Mouse (Mus musculus) kidney, embryonic 14.5 days (tissue): ENCODE data around the gene Taf3. TPM values are rescaled to one million over a fixed set of nuclear protein-coding genes. Genes with fewer than 3 reads are reported as not detected.
A peak's percentile ranks its signal among the peaks of the same experiment; 100 is the strongest.

Experiments
- ATAC-seq: fragments of 200-750 bp; cut with Nextera tagmentation; 2 replicates; pipeline ENCODE4 v1.8.0; 2017; ENCODE audit warnings: moderate number of reproducible peaks, mild to moderate bottlenecking, moderate TSS enrichment, moderate library complexity; ENCODE audit not compliant: low FRiP score, low TSS enrichment
- H3K27ac ChIP-seq: fragments of 300-500 bp; sonication (generic); 2 replicates; pipeline ENCODE4 v1.5.1; 2014; ENCODE audit warnings: low read depth, mild to moderate bottlenecking, low read length, moderate library complexity, mixed read lengths
- H3K27me3 ChIP-seq: fragments of 300-500 bp; sonication (generic); 2 replicates; pipeline ENCODE4 v1.6.1; 2014; ENCODE audit warnings: mild to moderate bottlenecking, low read length; ENCODE audit not compliant: control insufficient read depth, insufficient read depth
- H3K36me3 ChIP-seq: fragments of 300-500 bp; sonication (generic); 2 replicates; pipeline ENCODE4 v1.6.1; 2014; ENCODE audit warnings: low read length, mixed read lengths; ENCODE audit not compliant: control insufficient read depth, insufficient read depth
- H3K4me1 ChIP-seq: fragments of 300-500 bp; sonication (generic); 2 replicates; pipeline ENCODE4 v1.6.1; 2014; ENCODE audit warnings: low read length, mixed read lengths; ENCODE audit not compliant: control insufficient read depth, insufficient read depth
- H3K4me2 ChIP-seq: fragments of 300-500 bp; sonication (generic); replicated peaks from 2 replicates; pipeline ENCODE4 v1.6.1; 2014; ENCODE audit warnings: low read depth, mild to moderate bottlenecking, low read length
- H3K4me3 ChIP-seq: fragments of 300-500 bp; sonication (generic); 2 replicates; pipeline ENCODE4 v1.5.1; 2014; ENCODE audit warnings: mild to moderate bottlenecking, low read length
- H3K9ac ChIP-seq: fragments of 300-500 bp; sonication (generic); 2 replicates; pipeline ENCODE4 v1.6.1; 2014; ENCODE audit warnings: low read depth, mild to moderate bottlenecking, low read length, moderate library complexity
- H3K9me3 ChIP-seq: fragments of 300-500 bp; sonication (generic); 2 replicates; pipeline ENCODE4 v1.6.1; 2016; ENCODE audit warnings: low read length; ENCODE audit not compliant: control insufficient read depth
- WGBS: fragments of 180-500 bp; shearing (Covaris S2); extraction: QIAGEN DNeasy Blood & Tissue Kit; methylation state at CpG from one replicate; pipeline ENCODE4 v1.1.7; 2014; 5-methylcytosine and 5-hydroxymethylcytosine counted together
- polyA plus RNA-seq: library from polyadenylated mRNA; unstranded; fragments of >200 nt; fragmentation: Nextera tagmentation; extraction: Ambion mirVana; gene quantifications from 2 replicates; pipeline ENCODE4 v1.2.1, GENCODE M21; 2014

Taf3 gene
- polyA plus RNA-seq, 1 experiment from 2014 or later, result 18.5 TPM

- Histone ChIP-seq H3K27ac (no peak overlapping the region), H3K4me3 (no peak overlapping the region), H3K9ac (no peak overlapping the region), H3K4me2 (no peak overlapping the region), H3K36me3 (no peaks in the 10 kb centered on the region), H3K9me3 (no peaks in the 10 kb centered on the region), H3K27me3 (no peaks in the 10 kb centered on the region), H3K4me1 (peaks cover 8% of the 10 kb centered on the region; the same call in 1 of the 2 replicates)
- 81% methylated on average over 7 of the region's 7 CpGs for WGBS
- ATAC-seq, result no peak
Measured at GRCm38 (mm10) chr2:10029755-10030154, 18.6 kb downstream of the Taf3 start.

DNA sequence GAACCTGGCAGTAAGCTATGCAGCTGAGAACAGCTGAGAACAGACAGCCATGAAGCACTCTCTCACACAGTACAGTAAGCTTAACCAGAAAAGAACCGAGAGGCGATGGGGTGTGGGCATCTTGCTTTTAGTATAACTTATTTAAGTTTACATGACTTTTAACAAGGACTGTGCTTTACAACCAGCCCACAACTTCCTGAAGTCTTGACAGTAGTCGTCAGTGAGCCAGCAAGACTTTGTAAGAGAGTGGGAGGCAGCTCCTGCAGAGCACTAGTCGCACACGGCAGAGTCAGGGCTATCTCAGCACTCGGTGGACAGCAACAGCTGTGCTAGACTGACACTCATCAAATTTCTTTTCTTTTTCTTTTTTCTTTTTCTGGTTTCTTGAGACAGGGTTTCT is 24.1 kb downstream of the Taf3 start:
- Histone ChIP-seq H3K27me3 (no peaks in the 10 kb centered on the region), H3K9me3 (no peaks in the 10 kb centered on the region), H3K4me3 (no peak overlapping the region), H3K9ac (no peak overlapping the region), H3K27ac (no peak overlapping the region), H3K4me2 (no peak overlapping the region), H3K4me1 (no peaks in the 10 kb centered on the region), H3K36me3 (no peaks in the 10 kb centered on the region)
- no peak for ATAC-seq
- WGBS, result 82% methylated on average over 6 of the region's 6 CpGs

GRCm38 (mm10) chr2:10021296-10021695 is 27.1 kb downstream of the Taf3 start:
- Histone ChIP-seq H3K4me3 (no peak overlapping the region), H3K36me3 (no peaks in the 10 kb centered on the region), H3K9ac (no peak overlapping the region), H3K27me3 (no peaks in the 10 kb centered on the region), H3K4me1 (no peaks in the 10 kb centered on the region), H3K9me3 (no peaks in the 10 kb centered on the region), H3K27ac (no peak overlapping the region), H3K4me2 (no peak overlapping the region)
- WGBS, result 94% methylated on average over 11 of the region's 11 CpGs
- no peak for ATAC-seq

DNA sequence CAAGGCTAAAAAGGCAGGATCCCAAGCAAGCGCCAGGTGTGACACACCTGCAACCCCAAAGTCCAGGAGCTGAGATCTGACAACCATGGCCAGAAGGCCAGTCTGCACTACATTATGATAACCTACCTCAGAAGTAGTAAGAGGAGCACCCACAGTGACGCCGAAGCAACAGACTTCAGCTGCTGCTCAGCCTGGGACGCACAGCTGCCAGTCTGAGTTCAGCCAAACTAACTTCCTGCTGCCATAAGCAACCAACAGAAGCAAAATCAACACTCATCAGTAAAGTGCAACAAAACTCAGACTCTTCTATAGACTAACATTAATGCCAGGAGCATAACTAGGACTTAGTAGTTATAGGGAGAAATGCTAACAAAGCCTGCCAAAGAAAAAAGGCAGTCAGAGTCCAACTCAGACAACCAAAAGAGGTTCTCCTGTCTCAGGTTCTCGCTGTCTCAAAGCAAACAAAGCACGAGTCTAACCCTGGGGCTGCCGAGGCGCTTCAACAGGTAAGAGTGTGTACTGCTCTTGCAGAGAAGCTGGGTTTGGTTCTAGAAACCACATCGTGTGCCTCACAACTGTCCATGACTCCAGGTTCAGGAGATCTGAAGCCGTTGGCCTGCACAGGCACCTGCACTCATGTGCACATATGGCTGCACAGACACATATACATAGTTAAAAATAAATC is 33.3 kb downstream of the Taf3 start:
- Histone ChIP-seq H3K27ac (no peak overlapping the region), H3K4me2 (no peak overlapping the region), H3K4me1 (no peaks in the 10 kb centered on the region), H3K9me3 (no peaks in the 10 kb centered on the region), H3K36me3 (no peaks in the 10 kb centered on the region), H3K4me3 (no peak overlapping the region), H3K27me3 (no peaks in the 10 kb centered on the region), H3K9ac (no peak overlapping the region)
- no peak for ATAC-seq
- 79% methylated on average over 10 of the region's 10 CpGs for WGBS

GRCm38 (mm10) chr2:10010263-10010909 is 38.0 kb downstream of the Taf3 start:
- WGBS, result 29% methylated on average over 7 of the region's 7 CpGs
- Histone ChIP-seq H3K9ac (no peak overlapping the region), H3K27me3 (no peaks in the 10 kb centered on the region), H3K9me3 (no peaks in the 10 kb centered on the region), H3K36me3 (no peaks in the 10 kb centered on the region), H3K4me2 (no peak overlapping the region), H3K27ac (no peak overlapping the region), H3K4me1 (0 out of 2 replicates have a peak, but pooled peaks cover 3% of the 10 kb centered on the region), H3K4me3 (no peak overlapping the region)
- ATAC-seq, result peak; percentile 24; the same call in 1 of the 2 replicates

DNA sequence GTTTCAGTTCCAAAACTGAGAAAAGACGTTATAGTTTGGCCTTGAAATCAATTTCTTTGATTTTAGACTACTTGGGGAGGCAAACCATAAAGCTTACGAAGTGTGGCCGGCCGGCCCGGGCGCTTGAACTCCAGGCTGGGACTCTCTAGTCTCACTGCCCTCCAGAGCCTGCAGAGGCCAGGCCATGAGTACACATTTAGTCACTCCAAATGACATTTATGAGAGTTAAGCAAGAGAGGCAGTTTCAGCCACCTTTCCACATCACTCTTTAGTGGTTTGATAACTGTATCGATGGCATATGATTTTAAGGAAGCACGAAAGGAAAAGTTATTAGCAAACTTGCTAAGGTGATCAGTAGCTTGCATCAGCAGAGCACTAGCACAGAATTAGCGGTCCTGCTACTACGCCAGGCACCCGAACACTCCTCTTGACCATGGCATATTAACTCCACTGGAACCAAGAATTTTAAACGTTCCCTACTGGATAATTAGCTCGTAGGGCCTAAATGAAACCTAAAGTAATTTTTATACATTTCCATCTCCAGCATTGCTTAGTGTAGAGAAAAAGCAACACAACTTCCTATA is 38.6 kb downstream of the Taf3 start:
- H3K9me3 ChIP-seq, result no peaks in the 10 kb centered on the region
- no peak overlapping the region for H3K4me3 ChIP-seq
- H3K4me2 ChIP-seq, result no peak overlapping the region
- 58% methylated on average over 13 of the region's 13 CpGs for WGBS
- H3K36me3 ChIP-seq, result no peaks in the 10 kb centered on the region
- no peak overlapping the region for H3K9ac ChIP-seq
- no peak for ATAC-seq
- H3K4me1 ChIP-seq, result 0 out of 2 replicates have a peak, but pooled peaks cover 3% of the 10 kb centered on the region
- H3K27me3 ChIP-seq, result no peaks in the 10 kb centered on the region
- no peak overlapping the region for H3K27ac ChIP-seq

DNA sequence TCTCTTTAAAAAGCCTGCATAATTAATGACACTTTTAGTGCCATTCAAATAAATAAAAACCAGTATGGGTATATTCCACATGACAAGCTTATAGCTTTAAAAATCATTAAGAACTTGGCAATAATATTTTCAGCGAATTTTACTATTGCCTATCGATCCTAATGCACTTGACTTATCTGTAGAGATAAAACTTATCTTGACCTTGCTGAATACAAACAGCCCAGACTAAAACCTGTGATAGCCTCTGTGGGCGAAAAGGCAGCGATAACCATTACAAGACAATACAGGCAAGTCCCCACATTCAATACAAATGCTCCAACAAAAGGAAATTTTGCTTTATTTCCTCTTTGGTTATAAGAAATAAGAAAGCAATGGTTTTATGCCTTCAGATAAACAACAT is 39.8 kb downstream of the Taf3 start:
- WGBS, result 72% methylated on average over 4 of the region's 4 CpGs
- Histone ChIP-seq H3K27me3 (no peaks in the 10 kb centered on the region), H3K36me3 (no peaks in the 10 kb centered on the region), H3K4me1 (0 out of 2 replicates have a peak, but pooled peaks cover 5% of the 10 kb centered on the region), H3K27ac (no peak overlapping the region; the same call in 1 of the 2 replicates), H3K4me2 (no peak overlapping the region), H3K9me3 (no peaks in the 10 kb centered on the region), H3K4me3 (no peak overlapping the region), H3K9ac (no peak overlapping the region)
- no peak for ATAC-seq

- no peaks in the 10 kb centered on the region for H3K36me3 ChIP-seq
- no peak overlapping the region for H3K4me2 ChIP-seq
- no peak overlapping the region for H3K27ac ChIP-seq
- H3K4me1 ChIP-seq, result 0 out of 2 replicates have a peak, but pooled peaks cover 5% of the 10 kb centered on the region
- no peaks in the 10 kb centered on the region for H3K27me3 ChIP-seq
- no peak overlapping the region for H3K9ac ChIP-seq
- no peaks in the 10 kb centered on the region for H3K9me3 ChIP-seq
- H3K4me3 ChIP-seq, result no peak overlapping the region
- ATAC-seq, result no peak
- WGBS, result 86% methylated on average over 8 of the region's 8 CpGs
Measured at GRCm38 (mm10) chr2:10004960-10005621, 43.3 kb downstream of the Taf3 start.
